Mouse (Mus musculus) liver, adult 2 months (tissue): ENCODE data around the gene Kat6b.

Experiments
- CTCF ChIP-seq: fragments of 200-500 bp; IDR thresholded peaks from 2 replicates; pipeline ENCODE4 v1.5.1; 2011; ENCODE audit warnings: low read depth, low read length, control low read depth
- POLR2A ChIP-seq: fragments of 200-500 bp; IDR thresholded peaks from 2 replicates; pipeline ENCODE4 v1.6.1; 2011; ENCODE audit warnings: low read length, control low read depth; ENCODE audit not compliant: insufficient read depth; ENCODE audit errors: extremely low read depth

DNA sequence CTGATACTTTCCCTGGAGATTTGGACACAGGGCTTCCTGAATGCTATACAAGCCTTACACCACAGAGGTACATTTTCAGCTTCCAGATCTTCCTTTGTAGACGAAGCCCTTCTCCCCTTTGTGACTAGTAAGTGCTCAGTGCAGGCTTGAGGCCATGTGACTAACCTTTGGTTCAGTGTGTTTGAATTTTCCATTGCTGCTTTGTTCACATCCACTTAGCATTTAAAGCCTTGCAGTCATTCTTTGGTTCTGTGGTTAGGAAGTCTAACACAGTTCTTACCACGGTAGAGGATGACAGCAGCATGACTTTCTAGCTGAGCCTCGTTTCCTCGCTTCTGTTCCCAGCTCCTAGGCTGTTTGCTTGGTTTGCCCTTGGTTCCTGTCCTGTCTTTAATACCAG lies 44.4 kb downstream of the Kat6b start:
- TF ChIP-seq CTCF, result no peak
- TF ChIP-seq POLR2A, result no peak
